Mouse (Mus musculus): Measurements from ENCODE around the gene Akap13. TPM values are rescaled to one million over a fixed set of nuclear protein-coding genes. Genes with fewer than 3 reads are reported as not detected.

The Akap13 gene
- polyA plus RNA-seq, 1 experiment from 2014 or later = 41.0 TPM

DNA sequence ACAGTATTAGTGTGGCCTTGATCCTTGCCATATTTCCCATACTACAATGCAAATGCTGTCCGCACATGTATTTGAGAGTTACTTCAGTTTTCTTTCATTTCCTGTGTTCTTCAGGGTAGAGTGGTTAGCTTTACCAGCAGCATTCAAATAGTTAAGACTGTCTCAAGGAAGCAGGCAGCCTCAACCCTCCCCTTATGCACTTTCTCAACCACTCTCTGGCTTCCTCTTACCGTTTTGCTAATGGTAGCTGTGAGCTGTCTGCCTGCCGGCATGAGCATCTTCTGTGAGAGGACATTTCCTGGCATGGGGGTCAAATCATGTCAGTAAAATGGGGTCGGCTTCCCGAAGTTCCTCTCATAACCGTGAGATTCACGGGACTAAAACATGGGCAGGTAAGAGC is 246.4 kb downstream of the Akap13 start:
- 41% methylated on average over 7 of the region's 7 CpGs for WGBS (ENCODE audit: insufficient replicate concordance)

DNA sequence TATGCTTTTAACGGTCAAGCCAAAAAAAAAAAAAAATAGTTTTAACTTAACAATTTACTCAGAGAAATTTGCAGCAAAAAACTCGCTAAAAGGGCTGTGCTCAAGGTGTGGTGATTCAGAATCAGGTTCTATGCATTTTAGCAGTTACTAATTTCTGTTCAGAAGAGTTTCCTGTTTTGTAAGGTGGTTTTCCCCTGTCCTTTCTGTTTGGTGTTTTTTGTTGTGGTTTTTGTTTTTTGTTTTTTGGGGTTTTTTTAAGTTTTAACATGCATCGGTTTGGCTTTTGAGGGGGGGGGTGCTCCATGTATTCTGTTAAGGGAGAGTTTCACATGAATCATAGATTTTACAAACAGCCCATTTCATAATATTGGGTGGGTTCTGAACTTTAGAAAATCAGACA is 247.0 kb downstream of the Akap13 start:
- Histone ChIP-seq H3K4me3 (ENCODE audit: low read depth, low read length) (peak overlapping the region; percentile 18), H3K9me3 (replicated peaks; ENCODE audit: control insufficient read depth, low read length) (no peaks in the 10 kb centered on the region), H3K9ac (ENCODE audit: low read depth, low read length) (no peak overlapping the region), H3K4me2 (ENCODE audit: low read depth, low read length) (0 out of 2 replicates have a peak overlapping the region, but pooled peaks have one; percentile 15), H3K27ac (ENCODE audit: low read length) (no peak overlapping the region), H3K36me3 (ENCODE audit: control insufficient read depth, insufficient read depth) (peaks cover 47% of the 10 kb centered on the region), H3K4me1 (ENCODE audit: control insufficient read depth, low read depth, low read length) (no peaks in the 10 kb centered on the region; the same call in 1 of the 2 replicates), H3K27me3 (ENCODE audit: control insufficient read depth, insufficient read depth, low read depth, low read length) (no peaks in the 10 kb centered on the region)
- no peak for ATAC-seq (ENCODE audit: low read depth)
- 53% methylated on average over 3 of the region's 3 CpGs for WGBS (ENCODE audit: insufficient replicate concordance)

More for the DNA sequence above, 246.4 kb downstream of the Akap13 start:
- 0 out of 2 replicates have a peak, but pooled peaks have one; percentile 9 for ATAC-seq (ENCODE audit: low read depth)
- H3K27me3 ChIP-seq (ENCODE audit: control insufficient read depth, insufficient read depth, low read depth, low read length) = no peaks in the 10 kb centered on the region
- no peak overlapping the region for H3K9ac ChIP-seq (ENCODE audit: low read depth, low read length)
- H3K4me3 ChIP-seq (ENCODE audit: low read depth, low read length) = peak overlapping the region; percentile 18
- no peak overlapping the region for H3K4me2 ChIP-seq (ENCODE audit: low read depth, low read length)
- H3K27ac ChIP-seq (ENCODE audit: low read length) = no peak overlapping the region
- no peaks in the 10 kb centered on the region; the same call in 1 of the 2 replicates for H3K4me1 ChIP-seq (ENCODE audit: control insufficient read depth, low read depth, low read length)
- H3K36me3 ChIP-seq (ENCODE audit: control insufficient read depth, insufficient read depth) = peaks cover 50% of the 10 kb centered on the region
- H3K9me3 ChIP-seq (replicated peaks; ENCODE audit: control insufficient read depth, low read length) = no peaks in the 10 kb centered on the region

DNA sequence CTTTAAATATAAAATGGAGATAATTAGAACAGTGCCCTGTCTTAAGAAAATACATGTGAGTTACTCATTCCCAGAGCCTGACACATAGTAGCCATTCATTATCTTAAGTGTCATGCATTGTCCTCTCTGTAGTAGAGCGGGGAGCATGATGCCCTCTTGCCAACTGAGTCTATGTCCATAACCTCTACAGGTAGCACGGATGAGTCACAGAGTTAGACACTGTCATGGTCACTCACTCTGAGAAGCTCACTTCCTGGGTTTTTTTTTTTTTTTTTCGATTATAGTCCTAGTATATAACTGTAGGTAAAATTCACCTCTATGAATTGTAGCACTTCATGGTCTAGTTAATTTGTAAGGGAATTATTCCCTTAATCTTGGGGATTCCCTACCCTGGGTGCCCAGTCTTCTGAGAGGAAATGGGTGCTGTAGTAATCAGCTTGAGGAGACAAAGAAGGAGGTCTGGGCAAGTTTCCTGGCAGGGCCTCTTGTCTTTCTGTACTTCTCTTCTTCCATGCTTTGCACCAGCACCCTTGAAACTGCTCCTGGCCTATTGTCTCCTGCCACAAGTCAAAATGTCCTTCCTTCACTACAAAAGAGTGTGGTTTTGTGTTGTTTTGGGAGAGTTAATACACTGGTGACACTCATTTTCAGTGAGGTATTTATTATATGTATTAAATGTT is 247.8 kb downstream of the Akap13 start:
- no peak overlapping the region for H3K9ac ChIP-seq (ENCODE audit: low read depth, low read length)
- peaks cover 45% of the 10 kb centered on the region for H3K36me3 ChIP-seq (ENCODE audit: control insufficient read depth, insufficient read depth)
- H3K9me3 ChIP-seq (replicated peaks; ENCODE audit: control insufficient read depth, low read length) = no peaks in the 10 kb centered on the region
- WGBS (ENCODE audit: insufficient replicate concordance) = 71% methylated on average over 3 of the region's 3 CpGs
- H3K4me3 ChIP-seq (ENCODE audit: low read depth, low read length) = peak overlapping the region; percentile 20; the same call in 1 of the 2 replicates
- H3K27me3 ChIP-seq (ENCODE audit: control insufficient read depth, insufficient read depth, low read depth, low read length) = no peaks in the 10 kb centered on the region
- peak overlapping the region; percentile 22; the same call in 1 of the 2 replicates for H3K4me2 ChIP-seq (ENCODE audit: low read depth, low read length)
- no peak for ATAC-seq (ENCODE audit: low read depth)
- H3K27ac ChIP-seq (ENCODE audit: low read length) = 0 out of 2 replicates have a peak overlapping the region, but pooled peaks have one; percentile 20
- H3K4me1 ChIP-seq (ENCODE audit: control insufficient read depth, low read depth, low read length) = no peaks in the 10 kb centered on the region; the same call in 1 of the 2 replicates

DNA sequence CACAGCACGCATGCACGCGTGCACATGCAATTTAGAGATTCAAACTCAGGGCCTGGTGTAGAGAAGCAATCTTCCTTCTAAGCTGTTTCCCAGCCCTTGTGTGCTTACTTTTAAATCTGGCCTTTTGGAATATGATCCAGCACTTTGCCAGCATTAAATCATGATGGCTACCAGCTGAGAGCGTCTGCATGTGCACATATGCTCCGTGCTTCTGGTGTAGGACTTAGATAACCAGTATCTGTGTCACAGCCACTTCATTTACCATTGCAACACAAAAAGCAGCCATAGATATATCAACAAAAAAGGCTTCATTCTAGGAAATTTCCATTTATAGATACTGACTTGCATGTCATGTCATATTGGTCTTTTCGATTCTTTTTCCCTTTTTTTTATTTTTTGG is 249.5 kb downstream of the Akap13 start:
- H3K36me3 ChIP-seq (ENCODE audit: control insufficient read depth, insufficient read depth) = peaks cover 39% of the 10 kb centered on the region
- WGBS (ENCODE audit: insufficient replicate concordance) = 68% methylated on average over 6 of the region's 6 CpGs

DNA sequence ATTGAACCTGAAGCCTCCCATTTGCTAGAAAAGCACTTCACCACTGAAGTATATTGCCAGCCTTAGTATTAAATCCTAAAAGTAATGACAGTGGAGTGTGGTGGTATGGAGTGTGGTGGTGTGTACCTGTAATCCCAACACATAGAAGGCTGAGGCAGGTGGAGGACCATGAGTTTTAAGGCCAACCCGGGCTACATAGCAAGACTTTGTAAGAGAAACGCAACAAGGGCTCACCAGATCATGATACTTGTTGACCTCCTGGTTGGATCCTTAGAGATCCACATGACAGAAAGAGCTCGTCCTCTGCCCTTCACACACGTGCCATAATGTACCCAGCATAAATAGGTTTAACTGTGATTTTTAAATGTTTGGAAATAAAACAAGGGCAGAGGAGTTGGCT is 254.6 kb downstream of the Akap13 start:
- no peak for ATAC-seq (ENCODE audit: low read depth)
- Histone ChIP-seq H3K4me2 (ENCODE audit: low read depth, low read length) (no peak overlapping the region), H3K9me3 (replicated peaks; ENCODE audit: control insufficient read depth, low read length) (no peaks in the 10 kb centered on the region), H3K4me1 (ENCODE audit: control insufficient read depth, low read depth, low read length) (peaks cover 8% of the 10 kb centered on the region; the same call in 1 of the 2 replicates), H3K27me3 (ENCODE audit: control insufficient read depth, insufficient read depth, low read depth, low read length) (no peaks in the 10 kb centered on the region), H3K4me3 (ENCODE audit: low read depth, low read length) (no peak overlapping the region), H3K27ac (ENCODE audit: low read length) (no peak overlapping the region), H3K36me3 (ENCODE audit: control insufficient read depth, insufficient read depth) (peaks cover 25% of the 10 kb centered on the region), H3K9ac (ENCODE audit: low read depth, low read length) (no peak overlapping the region)
- 95% methylated on average over 4 of the region's 4 CpGs for WGBS (ENCODE audit: insufficient replicate concordance)

More for the DNA sequence above, 249.5 kb downstream of the Akap13 start:
- Histone ChIP-seq H3K9ac (ENCODE audit: low read depth, low read length) (no peak overlapping the region), H3K4me2 (ENCODE audit: low read depth, low read length) (no peak overlapping the region), H3K4me3 (ENCODE audit: low read depth, low read length) (no peak overlapping the region), H3K27me3 (ENCODE audit: control insufficient read depth, insufficient read depth, low read depth, low read length) (no peaks in the 10 kb centered on the region), H3K27ac (ENCODE audit: low read length) (no peak overlapping the region), H3K4me1 (ENCODE audit: control insufficient read depth, low read depth, low read length) (no peaks in the 10 kb centered on the region; the same call in 1 of the 2 replicates), H3K9me3 (replicated peaks; ENCODE audit: control insufficient read depth, low read length) (no peaks in the 10 kb centered on the region)
- no peak for ATAC-seq (ENCODE audit: low read depth)

GRCm38 (mm10) chr7:75710920-75711319 is 255.6 kb downstream of the Akap13 start:
- H3K36me3 ChIP-seq (ENCODE audit: control insufficient read depth, insufficient read depth) = peaks cover 17% of the 10 kb centered on the region
- no peak for ATAC-seq (ENCODE audit: low read depth)

GRCm38 (mm10) chr7:75711436-75711835 is 256.1 kb downstream of the Akap13 start:
- no peak overlapping the region for H3K4me2 ChIP-seq (ENCODE audit: low read depth, low read length)
- peaks cover 8% of the 10 kb centered on the region; the same call in 1 of the 2 replicates for H3K4me1 ChIP-seq (ENCODE audit: control insufficient read depth, low read depth, low read length)
- no peaks in the 10 kb centered on the region for H3K9me3 ChIP-seq (replicated peaks; ENCODE audit: control insufficient read depth, low read length)
- no peaks in the 10 kb centered on the region for H3K27me3 ChIP-seq (ENCODE audit: control insufficient read depth, insufficient read depth, low read depth, low read length)
- H3K9ac ChIP-seq (ENCODE audit: low read depth, low read length) = no peak overlapping the region
- H3K4me3 ChIP-seq (ENCODE audit: low read depth, low read length) = no peak overlapping the region
- peaks cover 12% of the 10 kb centered on the region for H3K36me3 ChIP-seq (ENCODE audit: control insufficient read depth, insufficient read depth)
- no peak for ATAC-seq (ENCODE audit: low read depth)
- WGBS (ENCODE audit: insufficient replicate concordance) = 69% methylated on average over 2 of the region's 2 CpGs
- no peak overlapping the region for H3K27ac ChIP-seq (ENCODE audit: low read length)

More at GRCm38 (mm10) chr7:75710920-75711319, 255.6 kb downstream of the Akap13 start:
- Histone ChIP-seq H3K4me3 (ENCODE audit: low read depth, low read length) (no peak overlapping the region), H3K4me2 (ENCODE audit: low read depth, low read length) (no peak overlapping the region), H3K27ac (ENCODE audit: low read length) (no peak overlapping the region), H3K27me3 (ENCODE audit: control insufficient read depth, insufficient read depth, low read depth, low read length) (no peaks in the 10 kb centered on the region), H3K9ac (ENCODE audit: low read depth, low read length) (no peak overlapping the region), H3K9me3 (replicated peaks; ENCODE audit: control insufficient read depth, low read length) (no peaks in the 10 kb centered on the region), H3K4me1 (ENCODE audit: control insufficient read depth, low read depth, low read length) (peaks cover 8% of the 10 kb centered on the region; the same call in 1 of the 2 replicates)
- 83% methylated on average over 6 of the region's 6 CpGs for WGBS (ENCODE audit: insufficient replicate concordance)

GRCm38 (mm10) chr7:75712808-75713207 is 257.5 kb downstream of the Akap13 start:
- H3K36me3 ChIP-seq (ENCODE audit: control insufficient read depth, insufficient read depth) = peaks cover 8% of the 10 kb centered on the region; the same call in 1 of the 2 replicates
- no peak overlapping the region for H3K4me3 ChIP-seq (ENCODE audit: low read depth, low read length)
- WGBS (ENCODE audit: insufficient replicate concordance) = 18% methylated on average over 2 of the region's 2 CpGs
- no peak overlapping the region for H3K27ac ChIP-seq (ENCODE audit: low read length)
- ATAC-seq (ENCODE audit: low read depth) = no peak; the same call in 1 of the 2 replicates
- H3K9ac ChIP-seq (ENCODE audit: low read depth, low read length) = no peak overlapping the region
- H3K9me3 ChIP-seq (replicated peaks; ENCODE audit: control insufficient read depth, low read length) = no peaks in the 10 kb centered on the region
- H3K4me2 ChIP-seq (ENCODE audit: low read depth, low read length) = no peak overlapping the region
- peaks cover 8% of the 10 kb centered on the region; the same call in 1 of the 2 replicates for H3K4me1 ChIP-seq (ENCODE audit: control insufficient read depth, low read depth, low read length)
- no peaks in the 10 kb centered on the region for H3K27me3 ChIP-seq (ENCODE audit: control insufficient read depth, insufficient read depth, low read depth, low read length)

DNA sequence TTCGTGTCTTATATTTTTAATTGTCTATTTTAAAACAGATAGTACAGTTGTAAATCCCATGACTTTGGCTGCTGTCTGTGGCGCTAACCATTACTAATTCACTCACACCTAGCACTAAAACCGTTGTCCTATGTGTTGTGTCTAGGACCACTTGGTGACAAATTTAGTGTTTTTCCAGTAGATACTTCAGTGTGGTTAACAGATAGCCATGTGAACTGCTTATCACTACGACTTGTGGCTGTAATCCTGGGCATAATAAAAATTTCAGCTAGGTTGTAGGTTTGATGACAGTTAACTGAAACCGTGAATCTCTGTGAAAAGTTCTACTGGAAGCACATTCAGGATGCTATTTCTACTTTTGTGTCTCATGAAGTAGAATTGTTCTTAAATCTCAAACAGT is 258.6 kb downstream of the Akap13 start:
- H3K36me3 ChIP-seq (ENCODE audit: control insufficient read depth, insufficient read depth) = peaks cover 16% of the 10 kb centered on the region
- H3K4me2 ChIP-seq (ENCODE audit: low read depth, low read length) = no peak overlapping the region
- H3K4me1 ChIP-seq (ENCODE audit: control insufficient read depth, low read depth, low read length) = peaks cover 8% of the 10 kb centered on the region; the same call in 1 of the 2 replicates
- H3K27me3 ChIP-seq (ENCODE audit: control insufficient read depth, insufficient read depth, low read depth, low read length) = no peaks in the 10 kb centered on the region
- peak; percentile 35; the same call in 1 of the 2 replicates for ATAC-seq (ENCODE audit: low read depth)
- WGBS (ENCODE audit: insufficient replicate concordance) = 37% methylated on average over 5 of the region's 5 CpGs
- H3K9me3 ChIP-seq (replicated peaks; ENCODE audit: control insufficient read depth, low read length) = no peaks in the 10 kb centered on the region
- H3K9ac ChIP-seq (ENCODE audit: low read depth, low read length) = no peak overlapping the region
- H3K27ac ChIP-seq (ENCODE audit: low read length) = no peak overlapping the region
- H3K4me3 ChIP-seq (ENCODE audit: low read depth, low read length) = no peak overlapping the region
